Mouse (Mus musculus) heart, adult 2 months (tissue): Measurements from ENCODE around the gene Prkar1b.
A peak's percentile ranks its signal among the peaks of the same experiment; 100 is the strongest.

Experiments
- CTCF ChIP-seq: fragments of 200-600 bp; IDR thresholded peaks from 2 replicates; pipeline ENCODE4 v1.8.1; 2022; ENCODE audit warnings: antibody characterized with exemption, mild to moderate bottlenecking, moderate library complexity
- EP300 ChIP-seq: fragments of 200-500 bp; IDR thresholded peaks from 2 replicates; pipeline ENCODE4 v1.6.1; 2011; ENCODE audit warnings: low read depth, low read length, control low read depth; ENCODE audit not compliant: insufficient read depth
- POLR2A ChIP-seq: fragments of 200-500 bp; IDR thresholded peaks from 2 replicates; pipeline ENCODE4 v1.6.1; 2011; ENCODE audit warnings: mild to moderate bottlenecking, low read depth, low read length, control low read depth; ENCODE audit not compliant: insufficient read depth

GRCm38 (mm10) chr5:139178895-139179631, 29.3 kb upstream of the Prkar1b start:
- TF ChIP-seq EP300 (peak; percentile 90), CTCF (peak; percentile 91), POLR2A (no peak)
